Mouse (Mus musculus) lung, adult 2 months (tissue): ENCODE measurements around the gene Cd164.

Experiments
- CTCF ChIP-seq: fragments of 200-500 bp; IDR thresholded peaks from 2 replicates; pipeline ENCODE4 v1.5.1; 2011; ENCODE audit warnings: mild to moderate bottlenecking, low read length, control low read depth; ENCODE audit not compliant: insufficient read depth
- POLR2A ChIP-seq: fragments of 200-500 bp; IDR thresholded peaks from 2 replicates; pipeline ENCODE4 v1.6.1; 2011; ENCODE audit warnings: low read depth, mild to moderate bottlenecking, control low read depth, low read length, borderline replicate concordance; ENCODE audit errors: extremely low read depth

DNA sequence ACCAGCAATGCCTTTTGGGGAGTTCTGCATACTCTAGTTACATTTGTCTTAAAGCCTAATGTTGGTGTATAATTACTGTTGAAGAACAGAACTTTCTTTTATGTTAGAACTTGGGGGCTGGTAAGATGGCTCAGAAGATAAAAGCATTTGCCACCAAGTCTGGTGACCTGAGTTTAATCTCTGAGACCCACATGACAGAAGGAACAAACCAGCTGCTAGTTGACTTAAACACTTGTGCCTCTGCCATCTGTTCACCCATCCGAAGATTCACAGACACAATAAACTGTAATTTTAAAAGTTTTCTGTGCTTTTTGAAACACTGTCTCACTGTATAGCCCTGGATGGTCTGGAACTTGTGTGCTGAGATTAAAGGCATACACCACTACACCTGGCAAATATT, 6.5 kb downstream of the Cd164 start:
- TF ChIP-seq POLR2A: no peak
- TF ChIP-seq CTCF: no peak
